Mouse (Mus musculus): ENCODE results near the gene Rbm5. TPM values are rescaled to one million over a fixed set of nuclear protein-coding genes. Genes with fewer than 3 reads are reported as not detected.

Rbm5 gene
- total and polyA plus RNA-seq, 3 experiments: 67.6 to 85.3 (median 83.6) TPM

GRCm38 (mm10) chr9:107696106-107696479 lies 74.7 kb downstream of the Rbm5 start:
- Histone ChIP-seq H3K4me1 (ENCODE audit: control insufficient read depth in 1 of 2, insufficient read depth in 2 of 2) (peaks cover 8 to 39% of the 10 kb centered on the region in 2 experiments), H3K9me3 (replicated peaks; ENCODE audit: low read length) (no peaks in the 10 kb centered on the region), H3K79me2 (replicated peaks; ENCODE audit: control insufficient read depth, extremely low read depth, insufficient read depth, poor library complexity, severe bottlenecking) (no peaks in the 10 kb centered on the region), H3K36me3 (replicated peaks in 1 of 2; ENCODE audit: control insufficient read depth in 1 of 2, insufficient read depth in 1 of 2, low read length in 1 of 2) (no peaks in the 10 kb centered on the region), H3K27ac (ENCODE audit: insufficient read depth, low read depth) (no peak overlapping the region), H3K4me3 (replicated peaks in 1 of 3; ENCODE audit: low read depth in 2 of 3, low read length in 2 of 3, poor library complexity in 1 of 3) (no peak overlapping the region), H3K27me3 (replicated peaks) (peaks cover 73% of the 10 kb centered on the region), H3K9ac (ENCODE audit: insufficient read depth, low read depth) (no peak overlapping the region), H3K4me2 (ENCODE audit: insufficient read depth, low read depth, poor library complexity, severe bottlenecking) (no peak overlapping the region)
- DNase-seq (ENCODE audit: extremely low read depth): peak; percentile 61
- dilution Hi-C loops (cut with MboI; ENCODE audit: extremely low pct_ligation_motif_present, extremely low pct_unique_long_range_greater_than_20kb, low sequenced_read_pairs) (no loop called here), in situ Hi-C loops (cut with MboI; ENCODE audit: low pct_ligation_motif_present, low pct_unique_long_range_greater_than_20kb, low sequenced_read_pairs) (no loop called here)
- no peak for TF ChIP-seq GABPA (IDR thresholded peaks at IDR 0.05; ENCODE audit: insufficient replicate concordance, low read depth, low read length)
- peak; percentile 70; the same call in 1 of the 2 replicates for TF ChIP-seq MYC (IDR thresholded peaks at IDR 0.05; ENCODE audit: low read depth, low read length)
- TF ChIP-seq MAX (IDR thresholded peaks at IDR 0.05; ENCODE audit: low read length): peak; percentile 30; the same call in 1 of the 2 replicates
- TF ChIP-seq BHLHE40 (IDR thresholded peaks at IDR 0.05; ENCODE audit: low read depth, low read length): peak; percentile 80

GRCm38 (mm10) chr9:107695441-107696105 lies 75.2 kb downstream of the Rbm5 start:
- no peak for TF ChIP-seq JUN (IDR thresholded peaks at IDR 0.05; ENCODE audit: insufficient read depth, low read depth, low read length)
- H3K4me3 ChIP-seq (replicated peaks in 1 of 3; ENCODE audit: low read depth in 2 of 3, low read length in 2 of 3, poor library complexity in 1 of 3): no peak overlapping the region
- no peak for DNase-seq (ENCODE audit: extremely low read depth)
- in situ Hi-C loops (cut with MboI; ENCODE audit: low pct_ligation_motif_present, low pct_unique_long_range_greater_than_20kb, low sequenced_read_pairs) (no loop called here), dilution Hi-C loops (cut with MboI; ENCODE audit: extremely low pct_ligation_motif_present, extremely low pct_unique_long_range_greater_than_20kb, low sequenced_read_pairs) (no loop called here)
- no peak overlapping the region for H3K9ac ChIP-seq (ENCODE audit: insufficient read depth, low read depth)
- H3K4me2 ChIP-seq (ENCODE audit: insufficient read depth, low read depth, poor library complexity, severe bottlenecking): no peak overlapping the region
- H3K27ac ChIP-seq (ENCODE audit: insufficient read depth, low read depth): no peak overlapping the region
- no peaks in the 10 kb centered on the region for H3K36me3 ChIP-seq (replicated peaks in 1 of 2; ENCODE audit: control insufficient read depth in 1 of 2, insufficient read depth in 1 of 2, low read length in 1 of 2)
- no peaks in the 10 kb centered on the region for H3K9me3 ChIP-seq (replicated peaks; ENCODE audit: low read length)
- no peaks in the 10 kb centered on the region for H3K79me2 ChIP-seq (replicated peaks; ENCODE audit: control insufficient read depth, extremely low read depth, insufficient read depth, poor library complexity, severe bottlenecking)
- H3K27me3 ChIP-seq (replicated peaks): peaks cover 71% of the 10 kb centered on the region
- peaks cover 8 to 39% of the 10 kb centered on the region in 2 experiments for H3K4me1 ChIP-seq (ENCODE audit: control insufficient read depth in 1 of 2, insufficient read depth in 2 of 2)

- Histone ChIP-seq H3K79me2 (replicated peaks; ENCODE audit: control insufficient read depth, extremely low read depth, insufficient read depth, poor library complexity, severe bottlenecking) (no peaks in the 10 kb centered on the region), H3K27me3 (replicated peaks) (peaks cover 71% of the 10 kb centered on the region), H3K4me3 (replicated peaks in 1 of 3; ENCODE audit: low read depth in 2 of 3, low read length in 2 of 3, poor library complexity in 1 of 3) (no peak overlapping the region), H3K9ac (ENCODE audit: insufficient read depth, low read depth) (no peak overlapping the region), H3K9me3 (replicated peaks; ENCODE audit: low read length) (no peaks in the 10 kb centered on the region), H3K4me2 (ENCODE audit: insufficient read depth, low read depth, poor library complexity, severe bottlenecking) (no peak overlapping the region), H3K4me1 (ENCODE audit: control insufficient read depth in 1 of 2, insufficient read depth in 2 of 2) (peaks cover 11 to 36% of the 10 kb centered on the region in 2 experiments), H3K36me3 (replicated peaks in 1 of 2; ENCODE audit: control insufficient read depth in 1 of 2, insufficient read depth in 1 of 2, low read length in 1 of 2) (no peaks in the 10 kb centered on the region), H3K27ac (ENCODE audit: insufficient read depth, low read depth) (no peak overlapping the region)
- dilution Hi-C loops (cut with MboI; ENCODE audit: extremely low pct_ligation_motif_present, extremely low pct_unique_long_range_greater_than_20kb, low sequenced_read_pairs) (no loop called here), in situ Hi-C loops (cut with MboI; ENCODE audit: low pct_ligation_motif_present, low pct_unique_long_range_greater_than_20kb, low sequenced_read_pairs) (no loop called here)
- TF ChIP-seq E2F4 (IDR thresholded peaks at IDR 0.05; ENCODE audit: insufficient replicate concordance, low read depth, low read length) (no peak), MEF2A (IDR thresholded peaks at IDR 0.05; ENCODE audit: borderline replicate concordance, low read depth, low read length) (no peak), EP300 (IDR thresholded peaks at IDR 0.05; ENCODE audit: low read length) (no peak), MAFK (IDR thresholded peaks at IDR 0.05; ENCODE audit: insufficient replicate concordance, low read length) (no peak), ZC3H11A (IDR thresholded peaks at IDR 0.05; ENCODE audit: low read depth, low read length) (no peak), RCOR1 (conservative IDR thresholded peaks at IDR 0.05; ENCODE audit: low read depth, low read length) (no peak), MYC (IDR thresholded peaks at IDR 0.05; ENCODE audit: low read depth, low read length) (no peak)
- no peak for DNase-seq (ENCODE audit: extremely low read depth)
Measured at GRCm38 (mm10) chr9:107694627-107695026, 76.2 kb downstream of the Rbm5 start.
